Mouse (Mus musculus) adrenal gland, adult 8-10 months (tissue): Measurements from ENCODE around the gene Shld1. TPM values are rescaled to one million over a fixed set of nuclear protein-coding genes. Genes with fewer than 3 reads are reported as not detected.

Experiments used
- DNase-seq: peaks from one replicate; pipeline ENCODE4 v3.0.0; 2022
- total RNA-seq, 4 experiments: library from RNA; stranded (reverse); gene quantifications; 2 replicates each; pipeline ENCODE4 v1.2.4; 2022

Gene Shld1
- total RNA-seq, 4 experiments from 2014 or later: 10.7 to 12.1 (median 11.9) TPM

GRCm38 (mm10) chr2:132692320-132692719 lies 5.6 kb downstream of the Shld1 start:
- no peak for DNase-seq

- no peak for DNase-seq
Measured at GRCm38 (mm10) chr2:132693980-132694379, 7.2 kb downstream of the Shld1 start.

GRCm38 (mm10) chr2:132695358-132696093 lies 8.8 kb downstream of the Shld1 start:
- DNase-seq: no peak

- no peak for DNase-seq
Measured at GRCm38 (mm10) chr2:132696519-132696918, 9.8 kb downstream of the Shld1 start.

- no peak for DNase-seq
Measured at GRCm38 (mm10) chr2:132697256-132697655, 10.5 kb downstream of the Shld1 start.

GRCm38 (mm10) chr2:132697695-132698094 lies 11.0 kb downstream of the Shld1 start:
- DNase-seq: no peak

- no peak for DNase-seq
Measured at GRCm38 (mm10) chr2:132698420-132698819, 11.7 kb downstream of the Shld1 start.

GRCm38 (mm10) chr2:132700921-132701320 lies 14.2 kb downstream of the Shld1 start:
- no peak for DNase-seq

GRCm38 (mm10) chr2:132701451-132701886 lies 14.7 kb downstream of the Shld1 start:
- no peak for DNase-seq

- DNase-seq: no peak
Measured at GRCm38 (mm10) chr2:132705251-132705992, 18.7 kb downstream of the Shld1 start.

GRCm38 (mm10) chr2:132706309-132706708 lies 19.6 kb downstream of the Shld1 start:
- DNase-seq: no peak

- no peak for DNase-seq
Measured at GRCm38 (mm10) chr2:132710488-132710887, 23.8 kb downstream of the Shld1 start.

- no peak for DNase-seq
Measured at GRCm38 (mm10) chr2:132712061-132712460, 25.3 kb downstream of the Shld1 start.

- no peak for DNase-seq
Measured at GRCm38 (mm10) chr2:132714522-132714921, 27.8 kb downstream of the Shld1 start.

- no peak for DNase-seq
Measured at GRCm38 (mm10) chr2:132714946-132715345, 28.2 kb downstream of the Shld1 start.

GRCm38 (mm10) chr2:132715421-132716070 lies 28.8 kb downstream of the Shld1 start:
- DNase-seq: no peak

GRCm38 (mm10) chr2:132716154-132716553 lies 29.4 kb downstream of the Shld1 start:
- no peak for DNase-seq

GRCm38 (mm10) chr2:132716901-132717536 lies 30.3 kb downstream of the Shld1 start:
- no peak for DNase-seq

GRCm38 (mm10) chr2:132717537-132717912 lies 30.8 kb downstream of the Shld1 start:
- no peak for DNase-seq

- DNase-seq: no peak
Measured at GRCm38 (mm10) chr2:132720921-132721566, 34.3 kb downstream of the Shld1 start.

- no peak for DNase-seq
Measured at GRCm38 (mm10) chr2:132721844-132722243, 35.1 kb downstream of the Shld1 start.

- DNase-seq: no peak
Measured at GRCm38 (mm10) chr2:132723958-132724431, 37.3 kb downstream of the Shld1 start.
